Mouse (Mus musculus) megakaryocyte, adult 5-6 weeks (primary cell): ENCODE results near the gene Foxg1. TPM values are rescaled to one million over a fixed set of nuclear protein-coding genes. Genes with fewer than 3 reads are reported as not detected.

ENCODE experiments used
- ATAC-seq: 2 replicates; pipeline ENCODE4 v1.8.0; 2016; ENCODE audit warnings: mild to moderate bottlenecking, inconsistent platforms; ENCODE audit not compliant: poor library complexity, severe bottlenecking
- total RNA-seq, 2 experiments: library from RNA; stranded (forward) in 1 of 2; stranded (reverse) in 1 of 2; fragments of 153-499, 151-499 nt in 1 of 2; fragments of 221-1000, 200-1000 nt in 1 of 2; gene quantifications; 2 replicates each; pipeline versions ENCODE4 v1.2.3 to v1.2.4; 2015 to 2017

Gene Foxg1
- total RNA-seq, 2 experiments from 2014 or later, result not detected

DNA sequence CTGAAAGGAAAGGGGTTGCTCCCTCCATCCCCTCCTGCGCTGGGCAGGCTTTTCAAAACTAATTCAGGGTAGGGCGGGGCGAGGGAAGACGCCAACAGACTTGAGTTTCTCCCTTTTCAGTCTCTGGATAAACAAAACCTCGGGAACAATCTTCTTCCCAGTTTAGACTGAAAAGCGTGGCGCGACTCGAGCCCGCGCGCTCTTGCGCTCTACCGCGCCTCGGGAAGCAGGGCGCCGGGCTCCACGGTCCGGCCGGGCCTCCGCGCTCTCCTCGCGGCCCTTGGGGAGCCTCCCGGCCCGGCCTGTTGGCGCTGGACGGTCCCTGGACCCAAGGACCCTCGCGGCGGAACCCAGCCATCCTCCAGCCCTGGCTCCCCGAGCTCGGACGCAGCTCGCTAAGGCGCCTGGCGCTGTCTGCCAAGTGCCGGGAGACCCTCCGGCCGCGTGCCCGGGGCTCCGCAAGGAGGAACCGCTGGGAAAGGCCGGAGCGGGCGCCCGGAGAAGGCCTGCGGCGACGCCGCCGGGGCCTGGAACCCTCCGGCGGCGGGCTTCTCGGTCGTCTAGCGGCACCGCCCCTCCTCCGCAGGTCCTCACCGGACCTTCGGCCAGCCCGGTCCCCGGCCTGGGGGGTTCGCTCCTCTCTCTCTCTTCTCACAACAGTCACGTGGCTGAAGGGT lies 18.8 kb downstream of the Foxg1 start:
- ATAC-seq, result no peak

DNA sequence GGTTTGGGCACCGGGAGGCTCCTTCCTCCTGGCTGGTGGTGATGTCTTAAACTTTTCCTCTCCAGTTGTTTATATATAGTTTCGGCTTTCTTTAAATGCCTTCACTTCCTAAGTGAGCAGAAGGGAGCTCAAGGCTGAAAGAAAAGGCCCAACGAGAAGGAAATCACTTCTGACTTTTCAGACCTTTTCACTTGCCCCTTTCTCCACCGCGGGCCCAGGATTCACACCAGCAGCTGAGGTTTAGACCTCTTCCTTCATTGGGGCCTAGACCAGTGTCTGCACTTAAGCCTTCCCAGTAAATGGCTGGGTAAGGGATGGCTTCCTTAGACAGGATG lies 19.3 kb downstream of the Foxg1 start:
- no peak for ATAC-seq

DNA sequence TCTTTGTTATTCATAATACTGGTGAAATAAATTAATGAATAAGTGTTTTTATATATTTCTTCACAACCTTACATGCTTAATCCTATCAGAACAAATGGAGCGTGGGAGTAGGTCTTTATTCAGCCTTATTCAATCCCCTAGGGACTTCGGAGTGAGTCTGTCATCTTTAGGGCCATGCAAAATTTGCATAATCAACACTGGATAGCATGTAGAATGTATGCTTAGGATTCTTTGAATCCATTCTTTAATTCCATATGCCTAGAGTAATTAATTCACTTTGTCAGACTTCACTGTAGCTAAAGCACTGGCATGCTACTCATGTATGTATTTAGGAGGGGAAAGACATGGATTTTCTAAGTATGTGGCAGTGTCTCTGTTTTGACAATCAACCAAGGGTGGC lies 27.4 kb downstream of the Foxg1 start:
- ATAC-seq, result no peak

DNA sequence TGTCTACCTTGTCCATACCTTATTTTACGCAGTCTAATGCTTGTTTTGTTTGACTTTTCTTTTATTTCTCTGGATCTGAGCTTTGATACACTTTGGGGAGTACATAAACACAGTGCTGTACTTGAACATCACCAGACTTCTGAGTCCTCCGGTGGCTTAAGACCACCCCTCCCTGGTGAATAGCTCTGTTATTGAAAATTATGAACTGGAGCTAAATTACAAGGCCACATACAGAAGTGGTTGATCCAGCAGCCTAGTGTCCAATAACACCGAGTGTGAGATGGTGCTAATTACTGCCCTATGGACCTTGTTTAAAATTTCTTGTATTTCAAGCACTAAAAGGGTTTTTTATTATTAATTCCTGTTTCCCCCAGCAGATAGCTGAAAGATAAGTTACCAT lies 35.5 kb downstream of the Foxg1 start:
- ATAC-seq, result no peak

Other genes with a start within 250 kb of the Foxg1 start
- gene Gm43517, start 2.5 kb downstream of the Foxg1 start, total RNA-seq (2015), result not detected in 2 replicates
- gene Gm43517, start 2.5 kb downstream of the Foxg1 start, total RNA-seq (2017), result not detected in 2 replicates